Comparison of ENCODE assay signal across 31 mouse cellular contexts in genomic region chr5:76441431-76441830, GRCm38 (mm10). TPM values are rescaled to one million over a fixed set of nuclear protein-coding genes. Genes with fewer than 3 reads are reported as not detected.
DNase-seq lines count a peak whose midpoint lies in the region; ATAC-seq and TF ChIP-seq lines count a peak whose summit lies in the region.
"Had no signal": no experiment of that assay in that cellular context is flagged by ENCODE, and none has a peak within 500 bp of the region (broad histone marks: within the 10 kb centered on the region; RNA-seq: fewer than 3 reads in every experiment).

No protein-coding gene starts in this region.

- dilution Hi-C loops in CH12.LX (cut with MboI; ENCODE audit: extremely low pct_ligation_motif_present, extremely low pct_unique_long_range_greater_than_20kb, low sequenced_read_pairs): no loop called here

- H3K4me2 ChIP-seq in lung, embryonic 16.5 days (ENCODE audit: low read depth, low read length): no peak overlapping the region
- H3K4me2 ChIP-seq in CH12.LX (ENCODE audit: insufficient read depth, low read depth, poor library complexity, severe bottlenecking): peak overlapping the region; percentile 69
- no peak overlapping the region for H3K4me2 ChIP-seq in forebrain, embryonic 14.5 days (ENCODE audit: low read length)
- H3K4me2 ChIP-seq: embryonic facial prominence, embryonic 12.5 days; embryonic facial prominence, embryonic 15.5 days; forebrain, embryonic 15.5 days; heart, embryonic 13.5 days; hindbrain, embryonic 14.5 days had no signal

- H3K9ac ChIP-seq in lung, embryonic 16.5 days (ENCODE audit: low read length): no peak overlapping the region
- H3K9ac ChIP-seq in CH12.LX (ENCODE audit: insufficient read depth, low read depth): no peak overlapping the region
- no peak overlapping the region for H3K9ac ChIP-seq in forebrain, embryonic 14.5 days (ENCODE audit: low read length)
- H3K9ac ChIP-seq: embryonic facial prominence, embryonic 12.5 days; embryonic facial prominence, embryonic 15.5 days; forebrain, embryonic 15.5 days; heart, embryonic 13.5 days; hindbrain, embryonic 14.5 days had no signal

- ATAC-seq in lung, embryonic 16.5 days (ENCODE audit: low read depth): peak; percentile 91
- no peak for ATAC-seq in forebrain, embryonic 14.5 days
- ATAC-seq: forebrain, embryonic 15.5 days; hindbrain, postnatal 0 days; inflammation-experienced regulatory T-cells, adult 6 months; Patski had no signal

- no peak for TF ChIP-seq POLR2A in CH12.LX (IDR thresholded peaks at IDR 0.05; ENCODE audit: low read depth, low read length)

- peak overlapping the region; percentile 6; the same call in 1 of the 2 replicates for H3K4me3 ChIP-seq in layer of hippocampus, adult 2 months
- H3K4me3 ChIP-seq in lung, embryonic 16.5 days (ENCODE audit: low read length): no peak overlapping the region
- H3K4me3 ChIP-seq in CH12.LX (replicated peaks in 1 of 3; ENCODE audit: low read depth in 2 of 3, low read length in 2 of 3, poor library complexity in 1 of 3): no peak overlapping the region
- no peak overlapping the region for H3K4me3 ChIP-seq in forebrain, embryonic 14.5 days (ENCODE audit: low read depth, low read length)
- H3K4me3 ChIP-seq: embryonic facial prominence, embryonic 12.5 days; embryonic facial prominence, embryonic 15.5 days; forebrain, embryonic 15.5 days; heart, adult 2 months; heart, embryonic 10.5 days; heart, embryonic 13.5 days had no signal

- DNase-seq in layer of hippocampus, adult 2 months (ENCODE audit: low spot score in 2 of 2): no peak
- no peak for DNase-seq in layer of hippocampus, adult 9-11 months
- no peak for DNase-seq in lung, postnatal 25 days (ENCODE audit: low spot score)
- DNase-seq in 416B (ENCODE audit: low read depth): peak; percentile 15
- no peak for DNase-seq in CH12.LX (ENCODE audit: extremely low read depth)
- DNase-seq in forebrain, embryonic 14.5 days (ENCODE audit: low spot score): no peak
- no peak for DNase-seq in retina, postnatal 1 day
- DNase-seq: adrenal gland, adult 8-10 months; cerebellum, adult 18-20 months; cerebellum, adult 9-10 months; cerebellum, postnatal 14 days; gastrocnemius, postnatal 10 days; gastrocnemius, postnatal 36 days; heart, adult 2 months; heart, postnatal 14 days; heart, postnatal 4 days had no signal

- TF ChIP-seq CTCF in layer of hippocampus, adult 2 months (conservative IDR thresholded peaks at IDR 0.05): no peak
- TF ChIP-seq CTCF in CH12.LX (conservative IDR thresholded peaks at IDR 0.05 in 1 of 2, IDR thresholded peaks at IDR 0.05 in 1 of 2; ENCODE audit: low read depth in 2 of 2, low read length in 2 of 2): no peak

- TF ChIP-seq EP300 in CH12.LX (IDR thresholded peaks at IDR 0.05; ENCODE audit: low read length): no peak

- H3K79me2 ChIP-seq in CH12.LX (replicated peaks; ENCODE audit: control insufficient read depth, extremely low read depth, insufficient read depth, poor library complexity, severe bottlenecking): no peaks in the 10 kb centered on the region

- no peak overlapping the region for H3K27ac ChIP-seq in layer of hippocampus, adult 2 months
- H3K27ac ChIP-seq in lung, embryonic 16.5 days (ENCODE audit: low read length): peak overlapping the region; percentile 83
- no peak overlapping the region for H3K27ac ChIP-seq in CH12.LX (ENCODE audit: insufficient read depth, low read depth)
- H3K27ac ChIP-seq in forebrain, embryonic 14.5 days (ENCODE audit: low read depth, low read length): no peak overlapping the region
- H3K27ac ChIP-seq: embryonic facial prominence, embryonic 12.5 days; embryonic facial prominence, embryonic 15.5 days; forebrain, embryonic 15.5 days; heart, adult 2 months; heart, embryonic 10.5 days; heart, embryonic 13.5 days; hindbrain, embryonic 14.5 days; hindbrain, postnatal 0 days had no signal

- 39% methylated on average over 4 of the region's 4 CpGs for WGBS in lung, embryonic 16.5 days
- WGBS in forebrain, embryonic 14.5 days: 78% methylated on average over 4 of the region's 4 CpGs

- no peaks in the 10 kb centered on the region for H3K27me3 ChIP-seq in lung, embryonic 16.5 days (ENCODE audit: control insufficient read depth, insufficient read depth, low read depth, low read length)
- H3K27me3 ChIP-seq in CH12.LX (replicated peaks): no peaks in the 10 kb centered on the region
- no peaks in the 10 kb centered on the region for H3K27me3 ChIP-seq in forebrain, embryonic 14.5 days (replicated peaks; ENCODE audit: control insufficient read depth, insufficient read depth, low read length)
- H3K27me3 ChIP-seq: embryonic facial prominence, embryonic 12.5 days; embryonic facial prominence, embryonic 15.5 days; forebrain, embryonic 15.5 days; heart, embryonic 13.5 days had no signal

- no peaks in the 10 kb centered on the region for H3K9me3 ChIP-seq in lung, embryonic 16.5 days (ENCODE audit: control insufficient read depth, low read length)
- H3K9me3 ChIP-seq in CH12.LX (replicated peaks; ENCODE audit: low read length): no peaks in the 10 kb centered on the region
- H3K9me3 ChIP-seq in forebrain, embryonic 14.5 days (replicated peaks; ENCODE audit: control insufficient read depth, low read length): no peaks in the 10 kb centered on the region
- H3K9me3 ChIP-seq: embryonic facial prominence, embryonic 12.5 days; embryonic facial prominence, embryonic 15.5 days; forebrain, embryonic 15.5 days; G1E; heart, embryonic 10.5 days; heart, embryonic 13.5 days had no signal

- TF ChIP-seq RAD21 in CH12.LX (IDR thresholded peaks at IDR 0.05; ENCODE audit: low read depth, low read length): no peak

- H3K36me3 ChIP-seq in lung, embryonic 16.5 days (ENCODE audit: control insufficient read depth, insufficient read depth, low read length): no peaks in the 10 kb centered on the region
- no peaks in the 10 kb centered on the region for H3K36me3 ChIP-seq in CH12.LX (replicated peaks in 1 of 2; ENCODE audit: control insufficient read depth in 1 of 2, insufficient read depth in 1 of 2, low read length in 1 of 2)
- no peaks in the 10 kb centered on the region for H3K36me3 ChIP-seq in forebrain, embryonic 14.5 days (ENCODE audit: control insufficient read depth, insufficient read depth, low read length)
- H3K36me3 ChIP-seq: embryonic facial prominence, embryonic 12.5 days; embryonic facial prominence, embryonic 15.5 days; forebrain, embryonic 15.5 days; G1E; heart, embryonic 10.5 days; heart, embryonic 13.5 days had no signal

- no peaks in the 10 kb centered on the region; the same call in 1 of the 2 replicates for H3K4me1 ChIP-seq in lung, embryonic 16.5 days (replicated peaks; ENCODE audit: control insufficient read depth, insufficient read depth, low read length)
- 0 out of 4 replicates have a peak, but pooled peaks cover 0 to 4% of the 10 kb centered on the region in 2 experiments for H3K4me1 ChIP-seq in CH12.LX (ENCODE audit: control insufficient read depth in 1 of 2, insufficient read depth in 2 of 2)
- H3K4me1 ChIP-seq in forebrain, embryonic 14.5 days (ENCODE audit: control insufficient read depth, insufficient read depth, low read length): no peaks in the 10 kb centered on the region
- H3K4me1 ChIP-seq: embryonic facial prominence, embryonic 12.5 days; embryonic facial prominence, embryonic 15.5 days; forebrain, embryonic 15.5 days; heart, embryonic 10.5 days; heart, embryonic 13.5 days had no signal

- in situ Hi-C loops in CH12.LX (cut with MboI; ENCODE audit: low pct_ligation_motif_present, low pct_unique_long_range_greater_than_20kb, low sequenced_read_pairs): no loop called here

TF ChIP-seq in CH12.LX, 34 proteins besides CTCF, POLR2A, EP300 and RAD21:
- TF ChIP-seq ZMIZ1 (IDR thresholded peaks at IDR 0.05; ENCODE audit: low read depth, low read length) (no peak), KAT2A (IDR thresholded peaks at IDR 0.05; ENCODE audit: insufficient replicate concordance, low read length) (no peak), MAX (IDR thresholded peaks at IDR 0.05; ENCODE audit: low read length) (no peak), NRF1 (IDR thresholded peaks at IDR 0.05; ENCODE audit: low read depth, low read length) (no peak), MEF2A (IDR thresholded peaks at IDR 0.05; ENCODE audit: borderline replicate concordance, low read depth, low read length) (no peak), ETS1 (conservative IDR thresholded peaks at IDR 0.05; ENCODE audit: low read depth, low read length) (no peak), SMC3 (IDR thresholded peaks at IDR 0.05; ENCODE audit: low read depth, low read length) (no peak)

RNA-seq across cellular contexts. Expression of gene Gm7271, which starts 42.4 kb away (rescaled TPM):
- not detected for total RNA-seq in layer of hippocampus, adult 2 months (2021)
- polyA plus RNA-seq in lung, embryonic 16.5 days (2015; fragmentation: Nextera tagmentation; extraction: Ambion mirVana): not detected in 2 replicates
- total RNA-seq in CH12.LX (2012; rRNA removed): not detected in 2 replicates
- not detected in 2 replicates for total RNA-seq in CH12.LX (2014; rRNA removed)
- not detected in 2 replicates for polyA plus RNA-seq in CH12.LX (2012; ENCODE audit: insufficient read length, low read depth)
- polyA plus RNA-seq in forebrain, embryonic 14.5 days (2014; fragmentation: Nextera tagmentation; extraction: Ambion mirVana): not detected in 2 replicates
- total RNA-seq: adrenal gland, adult 8-10 months; common myeloid progenitor, adult 5-6 weeks; G1E; gastrocnemius, postnatal 10 days; gastrocnemius, postnatal 36 days; granulocyte monocyte progenitor cell, adult 5-6 weeks; heart, adult 2 months; heart, postnatal 14 days; heart, postnatal 4 days; hindbrain, postnatal 0 days had no signal
- polyA plus RNA-seq: embryonic facial prominence, embryonic 15.5 days; forebrain, embryonic 11.5 days; forebrain, embryonic 15.5 days; G1E; heart, adult 2 months; heart, embryonic 10.5 days; heart, embryonic 13.5 days; heart, embryonic 16.5 days; hindbrain, embryonic 14.5 days; inflammation-experienced regulatory T-cells, adult 6 months; Patski had no signal
